Mouse (Mus musculus): ENCODE measurements around the gene Frmpd4. TPM values are rescaled to one million over a fixed set of nuclear protein-coding genes. Genes with fewer than 3 reads are reported as not detected.

Frmpd4 gene
- total and polyA plus RNA-seq, 2 experiments from 2014 or later = 2.1 to 10.9 TPM

GRCm38 (mm10) chrX:167719564-167719981, 857.5 kb downstream of the Frmpd4 start:
- no peaks in the 10 kb centered on the region for H3K9me3 ChIP-seq (ENCODE audit: low read length)
- H3K9ac ChIP-seq (replicated peaks; ENCODE audit: low read length) = no peak overlapping the region
- no peak overlapping the region for H3K4me3 ChIP-seq (ENCODE audit: low read length)
- WGBS = 74% methylated on average over 3 of the region's 3 CpGs
- H3K27me3 ChIP-seq (ENCODE audit: insufficient read depth, low read length) = no peaks in the 10 kb centered on the region
- ATAC-seq (peak; percentile 18; the same call in 1 of the 2 replicates), DNase-seq (ENCODE audit: low spot score) (peak; percentile 3)
- H3K4me1 ChIP-seq (ENCODE audit: insufficient read depth, low read length) = no peaks in the 10 kb centered on the region
- H3K36me3 ChIP-seq (ENCODE audit: insufficient read depth, low read length) = no peaks in the 10 kb centered on the region
- TF ChIP-seq CTCF (IDR thresholded peaks at IDR 0.05; ENCODE audit: low read depth) = no peak
- no peak overlapping the region for H3K4me2 ChIP-seq (ENCODE audit: low read depth, low read length)
- H3K27ac ChIP-seq = no peak overlapping the region

GRCm38 (mm10) chrX:167719092-167719491, 857.9 kb downstream of the Frmpd4 start:
- Histone ChIP-seq H3K4me3 (ENCODE audit: low read length) (no peak overlapping the region), H3K9me3 (ENCODE audit: low read length) (no peaks in the 10 kb centered on the region), H3K9ac (replicated peaks; ENCODE audit: low read length) (no peak overlapping the region), H3K36me3 (ENCODE audit: insufficient read depth, low read length) (no peaks in the 10 kb centered on the region), H3K27me3 (ENCODE audit: insufficient read depth, low read length) (no peaks in the 10 kb centered on the region), H3K27ac (no peak overlapping the region), H3K4me1 (ENCODE audit: insufficient read depth, low read length) (no peaks in the 10 kb centered on the region), H3K4me2 (ENCODE audit: low read depth, low read length) (no peak overlapping the region)
- TF ChIP-seq CTCF (IDR thresholded peaks at IDR 0.05; ENCODE audit: low read depth) = no peak
- ATAC-seq (peak; percentile 62; the same call in 1 of the 2 replicates), DNase-seq (ENCODE audit: low spot score) (peak; percentile 3)
- WGBS = 64% methylated on average over 1 of the region's 1 CpGs

DNA sequence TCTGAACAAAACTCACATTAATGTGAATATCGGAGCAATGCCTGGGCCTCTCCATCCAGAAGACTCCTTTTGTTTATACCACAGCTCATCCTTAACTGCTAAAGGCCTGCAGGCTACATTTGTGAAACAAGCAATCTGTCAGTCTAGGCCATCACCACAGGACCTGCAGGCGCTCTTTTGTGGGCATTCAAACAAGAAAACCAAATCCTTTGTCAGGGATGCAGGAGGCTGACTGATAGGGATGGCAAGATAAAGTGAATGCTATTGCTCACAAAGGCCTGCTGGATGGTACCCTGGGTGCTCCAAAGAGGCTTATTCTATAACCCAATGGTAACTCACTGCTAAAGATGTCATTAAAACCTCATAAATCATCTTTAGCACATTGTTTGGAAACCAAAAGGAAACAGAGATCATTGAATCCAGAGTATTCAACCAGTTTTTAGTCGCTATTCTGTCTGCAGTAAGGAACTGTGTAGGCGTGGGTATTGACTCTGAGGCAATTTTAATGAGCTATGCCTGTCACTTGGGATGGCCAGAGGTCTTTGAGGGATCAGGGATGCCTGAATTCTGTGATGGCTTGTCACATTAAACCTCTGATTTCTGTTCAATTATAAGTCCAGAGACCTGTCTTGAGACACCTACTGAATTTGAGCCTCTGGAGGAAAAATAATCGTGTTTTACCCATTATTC, 922.1 kb downstream of the Frmpd4 start:
- no peak overlapping the region for H3K4me2 ChIP-seq (ENCODE audit: low read depth, low read length)
- H3K36me3 ChIP-seq (ENCODE audit: insufficient read depth, low read length) = no peaks in the 10 kb centered on the region
- no peaks in the 10 kb centered on the region for H3K9me3 ChIP-seq (ENCODE audit: low read length)
- no peak overlapping the region for H3K9ac ChIP-seq (replicated peaks; ENCODE audit: low read length)
- no peak for TF ChIP-seq CTCF (IDR thresholded peaks at IDR 0.05; ENCODE audit: low read depth)
- ATAC-seq = no peak
- 39% methylated on average over 5 of the region's 5 CpGs for WGBS
- no peaks in the 10 kb centered on the region for H3K4me1 ChIP-seq (ENCODE audit: insufficient read depth, low read length)
- DNase-seq (ENCODE audit: low spot score) = peak; percentile 10
- H3K4me3 ChIP-seq (ENCODE audit: low read length) = no peak overlapping the region
- H3K27ac ChIP-seq = no peak overlapping the region
- no peaks in the 10 kb centered on the region for H3K27me3 ChIP-seq (ENCODE audit: insufficient read depth, low read length)

GRCm38 (mm10) chrX:167654249-167654648, 922.8 kb downstream of the Frmpd4 start:
- Histone ChIP-seq H3K4me2 (ENCODE audit: low read depth, low read length) (no peak overlapping the region), H3K9me3 (ENCODE audit: low read length) (no peaks in the 10 kb centered on the region), H3K9ac (replicated peaks; ENCODE audit: low read length) (no peak overlapping the region), H3K27ac (no peak overlapping the region), H3K4me3 (ENCODE audit: low read length) (no peak overlapping the region), H3K4me1 (ENCODE audit: insufficient read depth, low read length) (no peaks in the 10 kb centered on the region), H3K36me3 (ENCODE audit: insufficient read depth, low read length) (no peaks in the 10 kb centered on the region), H3K27me3 (ENCODE audit: insufficient read depth, low read length) (no peaks in the 10 kb centered on the region)
- TF ChIP-seq CTCF (IDR thresholded peaks at IDR 0.05; ENCODE audit: low read depth) = no peak
- 64% methylated on average over 8 of the region's 8 CpGs for WGBS
- ATAC-seq (no peak), DNase-seq (ENCODE audit: low spot score) (no peak)

DNA sequence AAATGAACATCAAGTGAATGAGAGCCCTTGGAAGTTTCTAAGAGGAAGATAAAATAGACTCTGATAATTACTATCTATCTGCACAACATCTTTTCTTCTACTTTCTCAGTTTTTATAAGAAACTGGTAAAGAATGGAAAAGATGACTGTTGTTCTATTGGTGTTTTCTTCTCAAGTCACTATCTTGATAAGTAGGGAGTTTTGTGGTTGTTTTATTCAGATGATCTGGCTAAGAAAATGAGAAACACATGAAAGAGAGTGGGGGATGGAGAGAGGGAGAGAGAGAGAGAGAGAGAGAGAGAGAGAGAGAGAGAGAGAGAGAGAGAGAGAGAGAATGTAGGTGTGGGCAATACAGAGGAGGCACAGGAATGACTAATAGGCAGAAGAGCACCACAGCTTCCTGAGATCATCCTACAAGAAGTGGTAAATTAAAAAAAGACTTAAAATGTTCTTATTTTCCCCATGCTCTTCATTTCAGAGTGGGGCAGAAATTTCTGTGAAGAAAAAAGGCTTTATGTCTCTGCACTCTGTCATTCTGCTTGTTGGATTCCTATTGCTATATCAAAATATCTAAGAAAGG, 979.3 kb downstream of the Frmpd4 start:
- Histone ChIP-seq H3K36me3 (ENCODE audit: insufficient read depth, low read length) (no peaks in the 10 kb centered on the region), H3K4me3 (ENCODE audit: low read length) (no peak overlapping the region), H3K4me2 (ENCODE audit: low read depth, low read length) (no peak overlapping the region), H3K9ac (replicated peaks; ENCODE audit: low read length) (no peak overlapping the region), H3K27ac (no peak overlapping the region), H3K27me3 (ENCODE audit: insufficient read depth, low read length) (no peaks in the 10 kb centered on the region), H3K4me1 (ENCODE audit: insufficient read depth, low read length) (no peaks in the 10 kb centered on the region), H3K9me3 (ENCODE audit: low read length) (no peaks in the 10 kb centered on the region)
- TF ChIP-seq CTCF (IDR thresholded peaks at IDR 0.05; ENCODE audit: low read depth) = no peak
- no peak for ATAC-seq
- no peak for DNase-seq (ENCODE audit: low spot score)

DNA sequence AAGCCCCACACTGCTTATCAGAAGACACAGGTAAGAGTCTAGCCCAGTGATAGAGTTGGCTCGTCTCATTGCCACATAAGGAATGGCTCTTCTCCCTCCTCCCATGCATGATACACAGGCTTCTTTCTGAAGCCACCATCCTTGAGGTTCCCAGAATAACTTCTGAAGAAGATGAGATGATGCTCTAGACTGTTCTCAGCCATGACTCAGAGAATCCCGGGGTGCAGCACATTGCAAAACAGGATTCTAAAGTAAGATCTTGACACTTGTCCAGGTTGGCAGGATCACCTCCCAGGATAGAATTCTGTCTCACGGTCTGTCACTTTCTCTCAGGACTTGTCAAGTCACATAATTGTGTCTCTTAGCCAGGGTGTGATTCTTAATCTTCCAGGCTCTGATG, 1024.2 kb downstream of the Frmpd4 start:
- Histone ChIP-seq H3K9ac (replicated peaks; ENCODE audit: low read length) (no peak overlapping the region), H3K36me3 (ENCODE audit: insufficient read depth, low read length) (no peaks in the 10 kb centered on the region), H3K9me3 (ENCODE audit: low read length) (no peaks in the 10 kb centered on the region), H3K27me3 (ENCODE audit: insufficient read depth, low read length) (no peaks in the 10 kb centered on the region), H3K4me3 (ENCODE audit: low read length) (no peak overlapping the region), H3K27ac (no peak overlapping the region), H3K4me2 (ENCODE audit: low read depth, low read length) (no peak overlapping the region), H3K4me1 (ENCODE audit: insufficient read depth, low read length) (no peaks in the 10 kb centered on the region)
- WGBS = 84% methylated on average over 3 of the region's 3 CpGs
- TF ChIP-seq CTCF (IDR thresholded peaks at IDR 0.05; ENCODE audit: low read depth) = no peak
- ATAC-seq (no peak), DNase-seq (ENCODE audit: low spot score) (no peak)

GRCm38 (mm10) chrX:167523151-167523550, 1053.9 kb downstream of the Frmpd4 start:
- H3K4me2 ChIP-seq (ENCODE audit: low read depth, low read length) = no peak overlapping the region
- no peaks in the 10 kb centered on the region for H3K36me3 ChIP-seq (ENCODE audit: insufficient read depth, low read length)
- TF ChIP-seq CTCF (IDR thresholded peaks at IDR 0.05; ENCODE audit: low read depth) = no peak
- no peak overlapping the region for H3K9ac ChIP-seq (replicated peaks; ENCODE audit: low read length)
- no peaks in the 10 kb centered on the region for H3K4me1 ChIP-seq (ENCODE audit: insufficient read depth, low read length)
- no peak overlapping the region for H3K4me3 ChIP-seq (ENCODE audit: low read length)
- no peak overlapping the region for H3K27ac ChIP-seq
- H3K9me3 ChIP-seq (ENCODE audit: low read length) = no peaks in the 10 kb centered on the region
- ATAC-seq = no peak; the same call in 1 of the 2 replicates
- H3K27me3 ChIP-seq (ENCODE audit: insufficient read depth, low read length) = no peaks in the 10 kb centered on the region; the same call in 1 of the 2 replicates
- peak; percentile 15 for DNase-seq (ENCODE audit: low spot score)
- 67% methylated on average over 3 of the region's 3 CpGs for WGBS

Measured in hindbrain, postnatal 0 days (tissue).